10 mouse cellular contexts compared by ENCODE assay signal in genomic region chr16:43409108-43409909, GRCm38 (mm10).
DNase-seq lines count a peak whose midpoint lies in the region.
"Had no signal": no experiment of that assay in that cellular context is flagged by ENCODE, and none has a peak within 500 bp of the region (broad histone marks: within the 10 kb centered on the region; RNA-seq: fewer than 3 reads in every experiment).

No protein-coding gene starts in this region.

- peak; percentile 53 for DNase-seq in kidney, adult 9 months
- no peak for DNase-seq in kidney, postnatal 10 days
- peak; percentile 22 for DNase-seq in 416B (ENCODE audit: low read depth)
- peak; percentile 41 to 45 for DNase-seq in B cell, adult 2 months
- DNase-seq in kidney, postnatal 36 days = peak; percentile 25 to 50
- no peak for DNase-seq in left cerebral cortex, postnatal 36 days (ENCODE audit: low spot score in 2 of 2)
- no peak for DNase-seq in ovary, adult 18-20 months (ENCODE audit: low spot score)
- DNase-seq: heart, postnatal 10 days; liver, embryonic 13.5 days; thymus, adult 2 months had no signal

- intact Hi-C loops in left cerebral cortex, postnatal 36 days (cut with DNase I) = no loop called here

Comparison
In these comparisons a context has a peak if more than half of its experiments do, and no peak if none do; other contexts are left out.
1. DNase-seq: peak in kidney, adult 9 months (single experiment), 416B (single experiment), B cell, adult 2 months (2 of 2) and kidney, postnatal 36 days (2 of 2); none in kidney, postnatal 10 days (single experiment), left cerebral cortex, postnatal 36 days (0 of 2) and ovary, adult 18-20 months (single experiment).